Mouse (Mus musculus) limb, embryonic 13.5 days (tissue): ENCODE measurements around the gene 9830107B12Rik. TPM values are rescaled to one million over a fixed set of nuclear protein-coding genes. Genes with fewer than 3 reads are reported as not detected.
"Not testable (repeated sequence)": the region's sequence is repeated elsewhere in the genome, so short reads cannot be mapped to it uniquely, and the experiment has no call there.

Experiments used
- ATAC-seq: fragments of 200-750 bp; cut with Nextera tagmentation; 2 replicates; pipeline ENCODE4 v1.8.0; 2017; ENCODE audit warnings: low read depth, moderate number of reproducible peaks, moderate TSS enrichment; ENCODE audit not compliant: low FRiP score
- H3K27ac ChIP-seq: fragments of 300-500 bp; sonication (generic); 2 replicates; pipeline ENCODE4 v1.5.1; 2015; ENCODE audit warnings: inconsistent platforms, mild to moderate bottlenecking, moderate library complexity
- H3K27me3 ChIP-seq: fragments of 300-500 bp; sonication (generic); 2 replicates; pipeline ENCODE4 v1.6.1; 2015; ENCODE audit warnings: mild to moderate bottlenecking, inconsistent platforms
- H3K36me3 ChIP-seq: fragments of 300-500 bp; sonication (generic); 2 replicates; pipeline ENCODE4 v1.6.1; 2015; ENCODE audit warnings: inconsistent platforms, mild to moderate bottlenecking, moderate library complexity
- H3K4me1 ChIP-seq: fragments of 300-500 bp; sonication (generic); 2 replicates; pipeline ENCODE4 v1.6.1; 2015; ENCODE audit warnings: inconsistent platforms
- H3K4me2 ChIP-seq: fragments of 300-500 bp; sonication (generic); replicated peaks from 2 replicates; pipeline ENCODE4 v1.6.1; 2015; ENCODE audit warnings: inconsistent platforms, mild to moderate bottlenecking, moderate library complexity
- H3K4me3 ChIP-seq: fragments of 300-500 bp; sonication (generic); 2 replicates; pipeline ENCODE4 v1.5.1; 2015; ENCODE audit warnings: moderate library complexity, mild to moderate bottlenecking, inconsistent platforms
- H3K9ac ChIP-seq: fragments of 300-500 bp; sonication (generic); 2 replicates; pipeline ENCODE4 v1.6.1; 2015; ENCODE audit warnings: mild to moderate bottlenecking, inconsistent platforms
- H3K9me3 ChIP-seq: fragments of 300-500 bp; sonication (generic); 2 replicates; pipeline ENCODE4 v1.6.1; 2016; ENCODE audit warnings: inconsistent platforms
- WGBS: fragments of 180-500 bp; shearing (Covaris S2); methylation state at CpG from one replicate; pipeline ENCODE4 v1.1.7; 2015; 5-methylcytosine and 5-hydroxymethylcytosine counted together
- polyA plus RNA-seq: library from polyadenylated mRNA; unstranded; fragments of >200 nt; fragmentation: Nextera tagmentation; extraction: Ambion mirVana; gene quantifications from 2 replicates; pipeline ENCODE4 v1.2.1, GENCODE M21; 2015

The 9830107B12Rik gene
- polyA plus RNA-seq = not detected in 2 replicates

DNA sequence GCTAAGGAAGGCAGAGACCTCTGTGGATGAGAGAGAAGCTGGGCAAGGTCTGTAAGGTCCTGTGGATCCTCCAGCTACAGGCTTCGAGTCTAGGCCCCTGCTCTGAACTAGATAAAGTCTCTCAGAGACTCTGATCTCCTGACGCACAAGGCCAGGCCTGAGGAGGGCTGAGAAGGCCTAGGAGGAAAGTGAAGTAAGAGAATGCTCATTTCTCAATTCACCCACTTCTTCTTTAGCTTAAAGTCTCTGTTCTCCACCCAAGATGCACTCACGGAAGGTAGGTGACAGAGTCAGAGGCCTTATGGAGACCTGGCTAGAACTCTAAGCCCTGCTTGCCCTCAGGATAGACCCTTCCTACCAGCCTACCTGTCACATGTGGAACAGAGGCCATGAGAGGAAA is at the start of gene 9830107B12Rik:
TSS of gene 9830107B12Rik (minus strand) at position 149 of the 400 bp plus-strand sequence.
- H3K36me3 ChIP-seq = no peaks in the 10 kb centered on the region
- no peaks in the 10 kb centered on the region for H3K27me3 ChIP-seq
- no peak within 1 kb of the TSS for H3K27ac ChIP-seq
- H3K4me3 ChIP-seq = no peak within 1 kb of the TSS
- ATAC-seq = no peak
- no peak within 1 kb of the TSS for H3K9ac ChIP-seq
- no peak within 1 kb of the TSS for H3K4me2 ChIP-seq
- peaks cover 7% of the 10 kb centered on the region; the same call in 1 of the 2 replicates for H3K9me3 ChIP-seq
- 65% methylated on average over 3 of the region's 3 CpGs for WGBS
- H3K4me1 ChIP-seq = no peaks in the 10 kb centered on the region

DNA sequence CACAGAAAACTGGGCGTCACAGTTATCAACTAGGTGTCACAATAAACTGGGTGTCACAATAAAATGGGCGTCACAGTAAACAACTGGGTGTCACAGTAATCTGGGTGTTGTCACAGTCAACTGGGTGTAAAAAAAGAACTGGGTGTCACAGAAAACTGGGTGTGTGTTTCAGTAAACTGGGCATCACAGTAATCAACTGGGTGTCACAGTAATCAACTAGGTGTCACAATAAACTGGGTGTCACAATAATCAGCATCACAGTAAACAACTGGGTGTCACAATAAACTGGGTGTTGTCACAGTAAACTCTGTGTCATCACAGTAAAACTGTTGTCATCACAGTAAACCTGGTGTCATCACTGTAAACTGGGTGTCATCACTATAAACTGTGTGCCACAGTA is 46.3 kb upstream of the 9830107B12Rik start:
- Histone ChIP-seq H3K4me2 (no peak overlapping the region), H3K4me3 (no peak overlapping the region), H3K36me3 (no peaks in the 10 kb centered on the region), H3K27me3 (no peaks in the 10 kb centered on the region), H3K27ac (no peak overlapping the region), H3K9ac (no peak overlapping the region), H3K9me3 (no peaks in the 10 kb centered on the region), H3K4me1 (no peaks in the 10 kb centered on the region)
- WGBS = 81% methylated on average over 2 of the region's 2 CpGs
- no peak for ATAC-seq

DNA sequence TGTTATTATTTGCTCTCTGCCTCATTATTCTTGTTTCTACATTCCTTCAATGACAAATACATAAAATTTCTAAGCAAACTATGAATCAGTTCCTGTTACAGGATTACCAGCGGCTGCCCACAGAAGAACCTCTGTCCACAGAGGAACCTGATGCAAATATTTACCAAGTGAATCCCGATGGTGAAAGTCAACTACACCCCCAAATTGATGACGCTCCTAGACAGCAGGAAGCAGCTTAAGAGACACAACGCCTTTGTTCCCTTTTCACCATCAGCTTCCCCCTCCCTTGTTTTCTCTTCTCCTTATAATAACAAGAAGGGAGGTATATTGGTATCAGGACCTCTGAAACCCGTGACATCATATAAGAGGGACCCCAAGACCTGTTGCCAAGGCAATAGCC is 39.2 kb upstream of the 9830107B12Rik start:
- Histone ChIP-seq H3K27me3 (no peaks in the 10 kb centered on the region), H3K9me3 (no peaks in the 10 kb centered on the region), H3K4me1 (no peaks in the 10 kb centered on the region), H3K9ac (no peak overlapping the region), H3K27ac (no peak overlapping the region), H3K4me3 (no peak overlapping the region), H3K36me3 (no peaks in the 10 kb centered on the region), H3K4me2 (no peak overlapping the region)
- WGBS = 77% methylated on average over 5 of the region's 5 CpGs
- no peak for ATAC-seq

DNA sequence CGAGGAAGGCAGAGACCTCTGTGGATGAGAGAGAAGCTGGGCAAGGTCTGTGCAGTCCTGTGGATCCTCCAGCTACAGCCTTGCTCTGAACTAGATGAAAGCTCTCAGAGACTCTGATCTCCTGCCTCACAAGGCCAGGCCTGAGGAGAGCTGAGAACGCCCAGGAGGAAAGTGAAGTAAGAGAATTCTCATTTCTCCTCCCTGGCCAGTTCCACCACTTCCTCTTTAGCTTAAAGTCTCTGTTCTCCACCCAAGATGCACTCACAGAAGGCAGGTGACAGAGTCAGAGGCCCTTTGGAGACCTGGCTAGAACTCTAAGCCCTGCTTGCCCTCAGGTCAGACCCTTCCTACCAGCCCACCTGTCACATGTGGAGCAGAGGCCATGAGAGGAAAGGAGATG is 21.0 kb upstream of the 9830107B12Rik start, which contains the start of gene A530064D06Rik:
TSS of gene A530064D06Rik (minus strand) at position 173 of the 400 bp plus-strand sequence.
- 68% methylated on average over 2 of the region's 2 CpGs for WGBS
- H3K27me3 ChIP-seq, H3K4me1 ChIP-seq, H3K36me3 ChIP-seq, H3K9me3 ChIP-seq, H3K4me2 ChIP-seq, H3K9ac ChIP-seq, H3K4me3 ChIP-seq, H3K27ac ChIP-seq, ATAC-seq: not testable (repeated sequence)

DNA sequence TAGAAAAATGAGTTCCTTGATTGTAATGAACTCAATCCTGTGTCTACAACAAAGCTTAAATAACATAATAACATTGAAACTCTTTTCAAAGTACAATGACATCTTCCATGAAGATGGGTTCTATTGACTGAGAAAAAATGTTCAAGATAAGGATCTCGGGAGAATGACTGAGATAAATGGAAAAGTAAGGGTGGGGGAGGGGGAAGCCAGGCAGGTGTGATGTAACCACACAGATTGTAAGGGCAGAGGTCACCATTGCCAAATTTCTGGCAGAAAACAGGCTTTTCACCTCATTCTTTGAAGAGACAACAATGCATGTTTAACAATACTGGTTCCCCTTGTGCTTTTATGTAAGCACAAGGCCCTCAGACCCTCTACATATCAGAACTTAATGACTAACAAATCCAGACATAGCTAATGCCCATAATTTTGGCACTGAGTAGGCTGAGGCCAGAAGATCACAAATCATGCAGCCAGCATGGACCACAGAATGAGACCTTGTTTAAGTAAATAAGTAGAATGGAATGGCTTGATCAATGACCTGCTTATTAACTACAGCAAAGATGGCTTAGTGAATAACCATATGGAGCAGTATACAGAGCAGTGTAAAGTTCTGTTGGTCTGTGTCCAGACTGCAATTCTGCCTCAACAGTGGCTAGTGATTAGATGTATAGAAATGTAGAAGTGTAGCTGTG is 11.5 kb upstream of the 9830107B12Rik start:
- no peak overlapping the region for H3K4me3 ChIP-seq
- H3K9ac ChIP-seq = no peak overlapping the region
- H3K4me2 ChIP-seq = no peak overlapping the region
- no peaks in the 10 kb centered on the region for H3K4me1 ChIP-seq
- 49% methylated on average over 1 of the region's 1 CpGs for WGBS
- no peaks in the 10 kb centered on the region for H3K27me3 ChIP-seq
- H3K9me3 ChIP-seq = peaks cover 4% of the 10 kb centered on the region; the same call in 1 of the 2 replicates
- H3K36me3 ChIP-seq = no peaks in the 10 kb centered on the region
- no peak overlapping the region for H3K27ac ChIP-seq
- ATAC-seq = no peak

DNA sequence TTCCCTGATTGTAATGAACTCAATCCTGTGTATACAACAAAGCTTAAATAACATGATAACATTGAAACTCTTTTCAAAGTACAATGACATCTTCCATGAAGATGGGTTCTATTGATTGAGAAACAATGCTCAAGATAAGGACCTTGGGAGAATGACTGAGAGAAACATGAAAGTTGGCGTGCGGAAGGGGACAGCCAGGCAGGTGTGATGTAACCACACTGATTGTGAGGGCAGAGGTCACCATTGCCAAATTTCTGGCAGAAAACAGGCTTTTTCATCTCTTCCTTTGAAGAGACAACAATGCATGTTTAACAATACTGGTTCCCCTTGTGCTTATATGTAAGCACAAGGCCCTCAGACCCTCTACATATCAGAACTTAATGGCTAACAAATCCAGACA is 13.3 kb downstream of the 9830107B12Rik start:
- Histone ChIP-seq H3K9me3 (no peaks in the 10 kb centered on the region), H3K4me1 (no peaks in the 10 kb centered on the region)
- WGBS = 92% methylated on average over 2 of the region's 2 CpGs

DNA sequence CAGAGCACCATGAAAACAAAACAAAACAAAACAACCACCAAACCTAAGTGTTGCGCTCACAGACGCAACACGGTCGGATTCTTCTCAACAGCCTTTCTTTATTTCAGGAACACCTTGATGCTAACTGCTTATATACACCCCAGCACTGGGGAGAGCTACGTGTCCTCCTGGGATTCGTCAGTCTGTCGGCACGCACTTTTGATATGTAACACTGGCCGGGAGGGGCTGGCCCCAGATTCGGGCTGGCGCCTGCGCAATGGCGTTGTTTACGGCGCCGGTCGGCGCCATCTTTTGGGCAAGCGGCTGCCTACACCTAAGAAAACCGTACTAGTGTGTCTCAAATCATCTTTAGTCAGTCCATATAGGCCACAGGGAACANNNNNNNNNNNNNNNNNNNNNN is 25.6 kb downstream of the 9830107B12Rik start:
- Histone ChIP-seq H3K4me2 (no peak overlapping the region), H3K4me1 (no peaks in the 10 kb centered on the region), H3K9me3 (no peaks in the 10 kb centered on the region; the same call in 1 of the 2 replicates), H3K36me3 (no peaks in the 10 kb centered on the region), H3K27ac (no peak overlapping the region), H3K27me3 (no peaks in the 10 kb centered on the region), H3K9ac (no peak overlapping the region), H3K4me3 (no peak overlapping the region)
- no peak for ATAC-seq
- WGBS = 92% methylated on average over 20 of the region's 20 CpGs

More for the DNA sequence above, 13.3 kb downstream of the 9830107B12Rik start:
- Histone ChIP-seq H3K27me3 (no peaks in the 10 kb centered on the region), H3K27ac (no peak overlapping the region), H3K9ac (no peak overlapping the region), H3K4me3 (no peak overlapping the region), H3K4me2 (no peak overlapping the region), H3K36me3 (no peaks in the 10 kb centered on the region)
- no peak for ATAC-seq

DNA sequence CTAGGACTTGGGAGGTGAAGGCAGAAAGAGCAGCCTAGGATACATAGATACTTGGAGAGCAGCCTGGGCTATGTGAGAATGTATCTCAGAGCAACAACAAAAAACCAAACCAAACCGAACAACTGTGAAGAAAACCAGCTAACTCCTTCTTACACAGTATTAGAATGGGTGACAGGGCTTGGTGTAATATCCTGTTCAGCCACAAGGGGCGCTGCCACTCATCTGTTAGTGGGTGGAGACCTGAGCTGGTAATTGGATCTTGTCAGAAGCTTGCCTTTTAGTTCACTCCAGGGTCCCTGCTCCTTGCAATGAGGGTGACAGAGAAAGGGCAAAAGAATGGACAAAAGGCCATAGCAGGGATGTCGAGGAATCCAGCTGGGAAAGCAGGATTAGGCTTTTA is 26.4 kb downstream of the 9830107B12Rik start:
- Histone ChIP-seq H3K9ac (no peak overlapping the region), H3K27me3 (no peaks in the 10 kb centered on the region), H3K4me2 (no peak overlapping the region), H3K36me3 (no peaks in the 10 kb centered on the region), H3K4me1 (no peaks in the 10 kb centered on the region), H3K27ac (no peak overlapping the region), H3K9me3 (no peaks in the 10 kb centered on the region; the same call in 1 of the 2 replicates), H3K4me3 (no peak overlapping the region)
- peak; percentile 44; the same call in 1 of the 2 replicates for ATAC-seq
- 27% methylated on average over 3 of the region's 3 CpGs for WGBS

DNA sequence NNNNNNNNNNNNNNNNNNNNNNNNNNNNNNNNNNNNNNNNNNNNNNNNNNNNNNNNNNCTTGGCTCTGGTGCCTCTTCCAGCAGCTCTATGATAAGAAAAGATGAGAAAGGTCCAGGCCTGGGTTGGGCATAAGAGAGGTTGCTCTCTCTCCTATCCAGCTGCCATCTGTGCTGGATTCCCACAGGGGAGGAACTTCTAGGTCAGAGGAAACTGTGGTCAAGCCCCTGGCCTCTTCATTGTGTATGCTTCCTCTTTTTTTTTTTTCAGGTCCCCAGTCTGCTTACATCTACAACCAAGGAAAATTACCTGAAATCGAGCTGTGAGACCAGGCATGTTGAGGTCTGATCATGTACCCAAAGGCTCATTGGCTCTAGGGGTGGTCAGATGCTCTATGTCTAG is 27.5 kb downstream of the 9830107B12Rik start:
- peaks cover 4% of the 10 kb centered on the region; the same call in 1 of the 2 replicates for H3K9me3 ChIP-seq
- H3K4me1 ChIP-seq = no peaks in the 10 kb centered on the region
- H3K4me3 ChIP-seq = no peak overlapping the region
- no peak overlapping the region for H3K4me2 ChIP-seq
- H3K9ac ChIP-seq = no peak overlapping the region
- no peak overlapping the region for H3K27ac ChIP-seq
- 73% methylated on average over 1 of the region's 1 CpGs for WGBS
- no peaks in the 10 kb centered on the region for H3K27me3 ChIP-seq
- ATAC-seq = no peak
- H3K36me3 ChIP-seq = no peaks in the 10 kb centered on the region

DNA sequence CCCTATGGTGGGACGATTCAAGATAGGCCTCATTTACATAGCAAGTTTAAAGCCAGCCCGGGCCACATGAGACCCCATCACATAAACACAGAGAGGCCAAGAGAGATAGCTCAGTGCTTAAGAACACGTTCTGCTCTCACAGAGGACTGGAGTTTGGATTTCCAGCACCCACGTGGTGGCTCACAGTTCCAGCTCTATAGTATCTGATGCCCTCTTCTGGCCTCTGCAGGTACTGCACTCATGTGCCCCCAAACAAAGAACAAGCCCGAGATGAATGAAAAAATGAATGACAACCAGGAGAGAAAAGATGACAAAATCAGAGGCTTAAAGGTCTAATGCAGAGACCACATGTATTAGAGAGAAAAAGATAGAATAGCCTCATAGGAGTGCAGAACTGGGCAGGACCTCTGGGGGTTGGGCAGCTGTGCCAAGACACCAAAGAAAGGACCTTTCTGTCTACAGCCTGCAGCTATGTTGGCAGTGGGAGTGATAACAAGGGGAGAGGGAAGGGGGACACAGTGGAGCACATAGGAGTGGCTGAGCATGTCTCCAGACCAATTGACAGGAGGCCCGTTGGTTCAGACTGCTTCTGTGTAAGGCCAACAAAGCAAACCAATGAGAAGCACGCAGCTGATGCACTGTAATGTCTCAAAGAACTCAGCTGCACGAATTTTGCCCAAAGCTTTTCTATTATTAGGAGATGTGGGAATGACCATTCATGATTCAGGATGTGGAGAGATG is 35.4 kb downstream of the 9830107B12Rik start:
- Histone ChIP-seq H3K36me3 (no peaks in the 10 kb centered on the region), H3K27me3 (no peaks in the 10 kb centered on the region), H3K4me3 (no peak overlapping the region), H3K27ac (no peak overlapping the region), H3K9me3 (peaks cover 8% of the 10 kb centered on the region), H3K4me2 (no peak overlapping the region), H3K4me1 (no peaks in the 10 kb centered on the region), H3K9ac (no peak overlapping the region)
- 49% methylated on average over 8 of the region's 8 CpGs for WGBS
- ATAC-seq = no peak

DNA sequence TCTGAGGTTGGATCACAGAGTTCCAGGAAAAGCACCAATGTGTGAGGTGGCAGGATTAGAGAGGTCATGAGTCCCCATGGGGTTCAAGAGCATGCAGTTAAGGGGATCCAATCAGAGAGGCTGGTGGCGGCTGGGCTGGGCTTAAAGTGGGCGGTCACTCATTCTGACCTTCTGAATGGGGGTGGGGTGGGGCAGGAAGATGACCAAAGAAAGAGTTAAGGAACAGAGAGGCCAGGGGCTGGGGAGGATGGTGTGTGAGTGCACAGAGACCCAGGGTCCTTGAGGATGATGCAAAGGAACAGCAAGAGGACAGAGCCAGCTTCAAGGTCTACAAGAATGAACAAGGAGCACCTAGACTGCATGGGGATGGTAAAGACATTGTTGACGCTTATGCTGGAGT is 37.5 kb downstream of the 9830107B12Rik start:
- H3K4me1 ChIP-seq = no peaks in the 10 kb centered on the region
- H3K9me3 ChIP-seq = peaks cover 3% of the 10 kb centered on the region
- H3K9ac ChIP-seq = no peak overlapping the region
- 85% methylated on average over 3 of the region's 3 CpGs for WGBS
- ATAC-seq = no peak
- no peaks in the 10 kb centered on the region for H3K27me3 ChIP-seq
- no peaks in the 10 kb centered on the region for H3K36me3 ChIP-seq
- H3K4me3 ChIP-seq = no peak overlapping the region
- no peak overlapping the region for H3K4me2 ChIP-seq
- H3K27ac ChIP-seq = no peak overlapping the region

DNA sequence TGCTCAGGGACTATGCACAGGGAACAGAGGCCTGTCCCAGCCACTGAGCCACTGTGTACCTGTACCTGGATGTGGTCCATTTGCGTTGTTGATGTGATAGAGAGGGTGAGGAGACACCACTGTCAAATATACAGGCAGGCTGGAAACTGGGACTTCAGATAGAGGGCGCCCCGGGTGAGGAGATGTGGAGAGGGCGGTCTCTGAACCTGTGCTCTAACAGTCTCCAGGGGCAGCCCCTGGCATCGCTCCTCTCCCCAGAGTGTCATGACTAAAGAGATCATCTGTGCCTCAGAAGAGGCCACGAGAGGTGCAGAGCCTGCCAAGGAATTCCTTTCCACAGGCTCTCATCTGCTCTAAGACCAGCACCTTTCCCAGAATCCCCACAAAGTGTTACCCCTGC is 38.2 kb downstream of the 9830107B12Rik start:
- no peaks in the 10 kb centered on the region for H3K4me1 ChIP-seq
- no peak overlapping the region for H3K27ac ChIP-seq
- no peak overlapping the region for H3K4me2 ChIP-seq
- H3K4me3 ChIP-seq = no peak overlapping the region
- no peak overlapping the region for H3K9ac ChIP-seq
- no peaks in the 10 kb centered on the region for H3K27me3 ChIP-seq
- H3K9me3 ChIP-seq = no peaks in the 10 kb centered on the region
- ATAC-seq = no peak
- H3K36me3 ChIP-seq = no peaks in the 10 kb centered on the region
- WGBS = 58% methylated on average over 6 of the region's 6 CpGs
